Mouse (Mus musculus) common myeloid progenitor, adult 5-6 weeks (primary cell): ENCODE measurements around the gene Gfap. TPM values are rescaled to one million over a fixed set of nuclear protein-coding genes. Genes with fewer than 3 reads are reported as not detected.
A peak's percentile ranks its signal among the peaks of the same experiment; 100 is the strongest.

Experiments
- ATAC-seq: replicated peaks from 2 replicates; pipeline ENCODE4 v1.8.0; 2016; ENCODE audit warnings: low read depth, mild to moderate bottlenecking, moderate TSS enrichment, inconsistent platforms; ENCODE audit not compliant: poor library complexity, severe bottlenecking
- total RNA-seq: library from RNA; stranded (forward); fragments of 200-1000, 187-1606 nt; gene quantifications from 2 replicates; pipeline ENCODE4 v1.2.3, GENCODE M21; 2017

The Gfap gene
- total RNA-seq, 1 experiment from 2014 or later, result 0.37 TPM

- 0 out of 2 replicates have a peak, but pooled peaks have one; percentile 1 for ATAC-seq
These were observed 487 bp upstream of the Gfap start for GRCm38 (mm10) chr11:102901199-102901598.

- ATAC-seq, result no peak
These were observed 2.3 kb downstream of the Gfap start for GRCm38 (mm10) chr11:102898408-102898807.

- no peak for ATAC-seq
These were observed 4.1 kb downstream of the Gfap start for GRCm38 (mm10) chr11:102896641-102897040.

GRCm38 (mm10) chr11:102895779-102896178, 4.9 kb downstream of the Gfap start:
- ATAC-seq, result no peak; the same call in 1 of the 2 replicates

GRCm38 (mm10) chr11:102894716-102895115, 6.0 kb downstream of the Gfap start:
- no peak for ATAC-seq

- ATAC-seq, result peak; percentile 89
These were observed 7.6 kb downstream of the Gfap start for GRCm38 (mm10) chr11:102893015-102893651.

- no peak for ATAC-seq
These were observed 10.6 kb downstream of the Gfap start for GRCm38 (mm10) chr11:102890096-102890495.

- ATAC-seq, result no peak
These were observed 12.6 kb downstream of the Gfap start for GRCm38 (mm10) chr11:102888135-102888534.

GRCm38 (mm10) chr11:102887433-102887832, 13.3 kb downstream of the Gfap start:
- ATAC-seq, result no peak

- ATAC-seq, result no peak
These were observed 16.0 kb downstream of the Gfap start, which contains the start of gene Fam187a for GRCm38 (mm10) chr11:102884616-102885219. Fam187a (plus strand) TSS chr11:102885169.

- ATAC-seq, result no peak
These were observed 19.2 kb downstream of the Gfap start for GRCm38 (mm10) chr11:102881314-102882198.

GRCm38 (mm10) chr11:102880585-102881313, 20.0 kb downstream of the Gfap start, which contains the start of the genes Eftud2 and Ccdc103:
Eftud2 (minus strand) TSS chr11:102880985.
Ccdc103 (plus strand) TSS chr11:102881204.
- peak; percentile 87 for ATAC-seq

- no peak for ATAC-seq
These were observed 21.2 kb downstream of the Gfap start for GRCm38 (mm10) chr11:102879558-102879957.

- no peak for ATAC-seq
These were observed 25.8 kb downstream of the Gfap start for GRCm38 (mm10) chr11:102874801-102875334.

- peak; percentile 77; the same call in 1 of the 2 replicates for ATAC-seq
These were observed 36.4 kb downstream of the Gfap start for GRCm38 (mm10) chr11:102864272-102864671.

GRCm38 (mm10) chr11:102859933-102860332, 40.8 kb downstream of the Gfap start:
- ATAC-seq, result no peak

- ATAC-seq, result no peak
These were observed 41.8 kb downstream of the Gfap start for GRCm38 (mm10) chr11:102858951-102859350.

- no peak for ATAC-seq
These were observed 44.8 kb downstream of the Gfap start for GRCm38 (mm10) chr11:102855941-102856340.

GRCm38 (mm10) chr11:102853760-102854159, 47.0 kb downstream of the Gfap start:
- 0 out of 2 replicates have a peak, but pooled peaks have one; percentile 47 for ATAC-seq
